Mouse (Mus musculus): ENCODE results near the gene Gm19426. TPM values are rescaled to one million over a fixed set of nuclear protein-coding genes. Genes with fewer than 3 reads are reported as not detected.
A peak's percentile ranks its signal among the peaks of the same experiment; 100 is the strongest.

Gm19426 gene
- polyA plus RNA-seq, 1 experiment from 2014 or later: 4.4 TPM

DNA sequence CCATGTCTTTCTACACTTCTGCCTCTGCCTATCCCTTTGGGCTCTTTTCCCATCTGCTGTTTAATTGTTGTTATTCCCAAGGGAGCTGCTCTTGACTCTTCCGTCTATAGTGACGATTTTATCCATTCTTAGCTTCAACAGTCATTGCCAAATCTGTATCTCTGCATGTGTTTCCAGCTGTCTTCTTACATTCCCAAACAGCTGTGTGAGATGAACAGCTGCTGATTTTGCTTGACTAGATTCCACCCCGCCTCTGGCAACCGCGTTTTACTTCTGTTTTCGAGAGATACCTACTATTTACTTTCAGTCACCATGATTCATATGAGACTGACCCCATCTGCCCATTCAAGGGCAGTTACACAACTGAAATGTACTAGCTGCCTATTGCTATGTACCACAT is 6.7 kb upstream of the Gm19426 start:
- H3K4me2 ChIP-seq (ENCODE audit: low read length): no peak overlapping the region
- no peak for ATAC-seq (ENCODE audit: insufficient number of reproducible peaks, insufficient read depth, low FRiP score, low read depth)
- no peak overlapping the region for H3K4me3 ChIP-seq (ENCODE audit: control insufficient read depth in 1 of 2, insufficient read depth in 1 of 2, low read depth in 1 of 2, low read length in 2 of 2)
- no peaks in the 10 kb centered on the region for H3K27me3 ChIP-seq (ENCODE audit: control insufficient read depth, insufficient read depth, low read length)
- no peak overlapping the region for H3K9ac ChIP-seq (ENCODE audit: low read length)
- no peaks in the 10 kb centered on the region for H3K36me3 ChIP-seq (ENCODE audit: control insufficient read depth, insufficient read depth, low read length)
- WGBS: 57% methylated on average over 6 of the region's 6 CpGs
- H3K27ac ChIP-seq (replicated peaks in 1 of 2; ENCODE audit: control insufficient read depth in 1 of 2, insufficient read depth in 1 of 2, low read depth in 2 of 2, low read length in 2 of 2): no peak overlapping the region
- H3K9me3 ChIP-seq (ENCODE audit: control insufficient read depth, low read length): no peaks in the 10 kb centered on the region
- H3K4me1 ChIP-seq (ENCODE audit: control insufficient read depth in 2 of 2, insufficient read depth in 2 of 2, low read length in 2 of 2): no peaks in the 10 kb centered on the region

GRCm38 (mm10) chr2:84744126-84744525 is 671 bp upstream of the Gm19426 start:
- ATAC-seq (ENCODE audit: insufficient number of reproducible peaks, insufficient read depth, low FRiP score, low read depth): peak; percentile 24
- peak overlapping the region; percentile 88 for H3K4me2 ChIP-seq (ENCODE audit: low read length)

DNA sequence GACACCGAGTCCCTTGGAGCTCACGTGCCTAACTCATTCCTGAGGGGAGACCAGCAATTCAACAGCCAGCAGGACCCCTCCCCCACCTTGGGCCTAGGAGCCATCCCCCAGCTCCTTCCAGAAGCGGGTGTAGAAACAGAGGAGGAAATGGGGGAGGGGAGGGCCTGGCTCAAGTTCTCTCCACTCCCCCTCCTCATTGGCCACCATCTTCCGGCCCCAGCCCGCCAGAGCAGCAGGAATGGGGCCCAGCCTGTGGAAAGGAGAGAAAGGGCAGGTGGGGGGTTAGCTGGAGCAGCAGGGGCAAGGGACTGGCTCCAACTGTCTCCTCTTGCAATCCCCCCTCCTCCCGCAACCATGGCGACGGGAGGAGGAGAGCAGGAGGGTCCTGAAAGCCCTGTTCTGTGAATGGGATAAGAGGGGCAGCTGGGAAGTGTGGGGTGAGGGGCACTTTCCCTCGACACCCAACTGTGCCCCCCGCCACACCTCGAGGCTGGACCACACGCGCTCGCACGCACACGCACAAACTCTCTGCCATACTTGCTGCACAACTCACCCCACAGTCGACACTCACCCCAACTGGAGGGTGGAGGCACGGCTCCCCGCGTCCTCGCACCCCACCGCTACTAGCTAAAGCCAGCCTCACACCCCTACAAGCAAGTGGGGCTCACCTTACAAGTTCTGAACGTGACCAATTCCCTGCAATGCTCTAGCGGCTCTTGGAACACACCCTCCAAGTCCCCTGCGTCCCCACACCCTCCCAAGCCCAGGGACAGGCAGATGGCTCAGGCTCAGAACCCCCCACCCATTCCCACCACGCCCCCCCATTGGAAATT is 788 bp downstream of the Gm19426 start:
- peak; percentile 27; the same call in 1 of the 2 replicates for ATAC-seq (ENCODE audit: insufficient number of reproducible peaks, insufficient read depth, low FRiP score, low read depth)
- Histone ChIP-seq H3K4me1 (ENCODE audit: control insufficient read depth in 2 of 2, insufficient read depth in 2 of 2, low read length in 2 of 2) (peaks cover 20 to 49% of the 10 kb centered on the region in 2 experiments), H3K4me3 (ENCODE audit: control insufficient read depth in 1 of 2, insufficient read depth in 1 of 2, low read depth in 1 of 2, low read length in 2 of 2) (peak overlapping the region; percentile 64 to 94), H3K9me3 (ENCODE audit: control insufficient read depth, low read length) (no peaks in the 10 kb centered on the region), H3K4me2 (ENCODE audit: low read length) (peak overlapping the region; percentile 88), H3K36me3 (ENCODE audit: control insufficient read depth, insufficient read depth, low read length) (peaks cover 9% of the 10 kb centered on the region; the same call in 1 of the 2 replicates), H3K9ac (ENCODE audit: low read length) (peak overlapping the region; percentile 96), H3K27me3 (ENCODE audit: control insufficient read depth, insufficient read depth, low read length) (no peaks in the 10 kb centered on the region), H3K27ac (replicated peaks in 1 of 2; ENCODE audit: control insufficient read depth in 1 of 2, insufficient read depth in 1 of 2, low read depth in 2 of 2, low read length in 2 of 2) (peak overlapping the region; percentile 97 to 100)
- 0% methylated on average over 26 of the region's 26 CpGs for WGBS

More at GRCm38 (mm10) chr2:84744126-84744525, 671 bp upstream of the Gm19426 start:
- Histone ChIP-seq H3K9ac (ENCODE audit: low read length) (peak overlapping the region; percentile 96), H3K9me3 (ENCODE audit: control insufficient read depth, low read length) (no peaks in the 10 kb centered on the region), H3K27ac (replicated peaks in 1 of 2; ENCODE audit: control insufficient read depth in 1 of 2, insufficient read depth in 1 of 2, low read depth in 2 of 2, low read length in 2 of 2) (peak overlapping the region; percentile 81 to 97), H3K4me3 (ENCODE audit: control insufficient read depth in 1 of 2, insufficient read depth in 1 of 2, low read depth in 1 of 2, low read length in 2 of 2) (peak overlapping the region; percentile 47 to 64), H3K36me3 (ENCODE audit: control insufficient read depth, insufficient read depth, low read length) (peaks cover 9% of the 10 kb centered on the region; the same call in 1 of the 2 replicates), H3K4me1 (ENCODE audit: control insufficient read depth in 2 of 2, insufficient read depth in 2 of 2, low read length in 2 of 2) (peaks cover 13 to 35% of the 10 kb centered on the region in 2 experiments), H3K27me3 (ENCODE audit: control insufficient read depth, insufficient read depth, low read length) (no peaks in the 10 kb centered on the region)
- 2% methylated on average over 10 of the region's 10 CpGs for WGBS

DNA sequence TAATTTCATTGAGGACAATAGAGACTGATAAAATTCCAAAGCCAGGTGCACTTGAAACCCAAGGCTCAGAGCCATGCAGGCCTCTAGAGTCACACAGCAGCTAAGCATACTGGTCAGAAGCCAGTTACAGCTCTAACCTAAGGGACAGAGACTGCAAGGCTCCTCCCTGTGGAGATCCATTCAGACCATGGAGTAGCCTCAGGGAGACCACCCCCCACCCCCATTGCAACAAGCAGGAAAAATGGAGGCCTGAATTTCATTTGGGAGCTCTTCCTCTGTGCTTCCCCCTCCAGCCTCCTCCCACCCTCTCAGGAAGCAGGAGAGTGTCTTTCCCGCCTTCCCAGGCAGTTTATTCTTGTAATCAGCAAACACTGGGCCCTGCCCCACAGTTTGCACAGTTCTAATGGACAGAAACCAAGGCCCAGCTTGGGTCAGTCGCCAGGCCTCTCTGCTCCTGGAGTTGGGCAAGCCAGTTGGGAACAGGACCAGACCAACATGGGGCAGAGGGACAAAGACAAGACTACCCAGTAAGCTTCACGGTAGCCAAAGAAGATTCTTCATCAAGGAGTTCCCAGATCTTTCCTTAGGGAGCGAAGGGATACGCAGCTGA is 1.5 kb downstream of the Gm19426 start:
- Histone ChIP-seq H3K4me2 (ENCODE audit: low read length) (peak overlapping the region; percentile 88), H3K27me3 (ENCODE audit: control insufficient read depth, insufficient read depth, low read length) (no peaks in the 10 kb centered on the region), H3K9ac (ENCODE audit: low read length) (peak overlapping the region; percentile 96), H3K9me3 (ENCODE audit: control insufficient read depth, low read length) (no peaks in the 10 kb centered on the region), H3K36me3 (ENCODE audit: control insufficient read depth, insufficient read depth, low read length) (peaks cover 9% of the 10 kb centered on the region; the same call in 1 of the 2 replicates), H3K4me3 (ENCODE audit: control insufficient read depth in 1 of 2, insufficient read depth in 1 of 2, low read depth in 1 of 2, low read length in 2 of 2) (peak overlapping the region; percentile 64 to 94), H3K4me1 (ENCODE audit: control insufficient read depth in 2 of 2, insufficient read depth in 2 of 2, low read length in 2 of 2) (peaks cover 26 to 55% of the 10 kb centered on the region in 2 experiments), H3K27ac (replicated peaks in 1 of 2; ENCODE audit: control insufficient read depth in 1 of 2, insufficient read depth in 1 of 2, low read depth in 2 of 2, low read length in 2 of 2) (peak overlapping the region; percentile 97 to 100)
- ATAC-seq (ENCODE audit: insufficient number of reproducible peaks, insufficient read depth, low FRiP score, low read depth): no peak
- WGBS: 4% methylated on average over 5 of the region's 5 CpGs

- Histone ChIP-seq H3K4me3 (ENCODE audit: control insufficient read depth in 1 of 2, insufficient read depth in 1 of 2, low read depth in 1 of 2, low read length in 2 of 2) (peak overlapping the region; percentile 0 to 10; a peak in 1 of 4 replicates), H3K9me3 (ENCODE audit: control insufficient read depth, low read length) (no peaks in the 10 kb centered on the region), H3K4me1 (ENCODE audit: control insufficient read depth in 2 of 2, insufficient read depth in 2 of 2, low read length in 2 of 2) (peaks cover 32 to 62% of the 10 kb centered on the region in 2 experiments), H3K27ac (replicated peaks in 1 of 2; ENCODE audit: control insufficient read depth in 1 of 2, insufficient read depth in 1 of 2, low read depth in 2 of 2, low read length in 2 of 2) (0 out of 4 replicates have a peak overlapping the region, but pooled peaks of 1 of the 2 experiments have one; percentile 25), H3K36me3 (ENCODE audit: control insufficient read depth, insufficient read depth, low read length) (peaks cover 9% of the 10 kb centered on the region; the same call in 1 of the 2 replicates), H3K27me3 (ENCODE audit: control insufficient read depth, insufficient read depth, low read length) (no peaks in the 10 kb centered on the region), H3K4me2 (ENCODE audit: low read length) (peak overlapping the region; percentile 88), H3K9ac (ENCODE audit: low read length) (peak overlapping the region; percentile 96; the same call in 1 of the 2 replicates)
- no peak for ATAC-seq (ENCODE audit: insufficient number of reproducible peaks, insufficient read depth, low FRiP score, low read depth)
- 71% methylated on average over 15 of the region's 15 CpGs for WGBS
Observed at GRCm38 (mm10) chr2:84740608-84741333, 2.7 kb downstream of the Gm19426 start.

- ATAC-seq (ENCODE audit: insufficient number of reproducible peaks, insufficient read depth, low FRiP score, low read depth): 0 out of 2 replicates have a peak, but pooled peaks have one; percentile 20
- Histone ChIP-seq H3K9ac (ENCODE audit: low read length) (peak overlapping the region; percentile 51), H3K27me3 (ENCODE audit: control insufficient read depth, insufficient read depth, low read length) (no peaks in the 10 kb centered on the region), H3K4me2 (ENCODE audit: low read length) (peak overlapping the region; percentile 73), H3K36me3 (ENCODE audit: control insufficient read depth, insufficient read depth, low read length) (peaks cover 9% of the 10 kb centered on the region; the same call in 1 of the 2 replicates), H3K27ac (replicated peaks in 1 of 2; ENCODE audit: control insufficient read depth in 1 of 2, insufficient read depth in 1 of 2, low read depth in 2 of 2, low read length in 2 of 2) (peak overlapping the region; percentile 14 to 24; a peak in 2 of 4 replicates), H3K4me1 (ENCODE audit: control insufficient read depth in 2 of 2, insufficient read depth in 2 of 2, low read length in 2 of 2) (peaks cover 40 to 71% of the 10 kb centered on the region in 2 experiments), H3K4me3 (ENCODE audit: control insufficient read depth in 1 of 2, insufficient read depth in 1 of 2, low read depth in 1 of 2, low read length in 2 of 2) (peak overlapping the region; percentile 8 to 19; a peak in 2 of 4 replicates), H3K9me3 (ENCODE audit: control insufficient read depth, low read length) (no peaks in the 10 kb centered on the region)
- 1% methylated on average over 12 of the region's 12 CpGs for WGBS
Observed at GRCm38 (mm10) chr2:84738271-84738911, 5.1 kb downstream of the Gm19426 start.

Data from heart, embryonic 14.5 days (tissue).